Comparison of ENCODE assay signal across 28 mouse cellular contexts in the genomic region with DNA sequence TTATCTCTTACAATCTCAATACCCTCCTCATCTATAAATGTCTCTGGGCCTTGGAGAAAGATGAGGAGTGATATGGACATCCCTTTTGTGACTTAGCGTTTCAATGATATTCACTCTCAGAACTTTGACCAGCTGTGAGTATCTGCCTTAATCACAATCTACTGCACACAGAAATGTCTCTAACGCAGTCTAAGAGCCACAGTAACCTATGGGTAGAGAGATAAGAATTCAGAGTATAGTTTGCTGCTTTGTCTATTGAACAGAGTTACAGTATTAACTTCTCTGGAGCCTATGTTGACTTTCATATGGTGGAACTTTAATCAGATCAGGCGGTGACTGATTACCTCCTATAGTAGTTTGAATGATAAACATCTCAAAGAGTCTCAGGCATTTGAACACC.
"Had no signal": no experiment of that assay in that cellular context is flagged by ENCODE, and none has a peak within 500 bp of the region (broad histone marks: within the 10 kb centered on the region; RNA-seq: fewer than 3 reads in every experiment).

No protein-coding gene starts in this region.

- H3K9me3 ChIP-seq: embryonic facial prominence, embryonic 10.5 days; embryonic facial prominence, embryonic 12.5 days; embryonic facial prominence, embryonic 13.5 days; embryonic facial prominence, embryonic 15.5 days; forebrain, embryonic 10.5 days; forebrain, embryonic 12.5 days; forebrain, embryonic 13.5 days; forebrain, embryonic 15.5 days; heart, embryonic 10.5 days had no signal

- H3K27me3 ChIP-seq: embryonic facial prominence, embryonic 12.5 days; embryonic facial prominence, embryonic 13.5 days; embryonic facial prominence, embryonic 15.5 days; forebrain, embryonic 12.5 days; forebrain, embryonic 13.5 days had no signal

- H3K4me3 ChIP-seq: embryonic facial prominence, embryonic 10.5 days; embryonic facial prominence, embryonic 12.5 days; embryonic facial prominence, embryonic 13.5 days; embryonic facial prominence, embryonic 15.5 days; erythroblast, embryonic 14.5 days; forebrain, embryonic 10.5 days; forebrain, embryonic 12.5 days; forebrain, embryonic 13.5 days; forebrain, embryonic 15.5 days; gastrocnemius, adult 2 months; heart, adult 2 months; heart, embryonic 10.5 days had no signal

- ATAC-seq: forebrain, embryonic 13.5 days; forebrain, embryonic 14.5 days; forebrain, embryonic 15.5 days; forebrain, embryonic 16.5 days; forebrain, postnatal 0 days had no signal

- DNase-seq: cerebellum, adult 9-10 months; cerebellum, adult 9-11 months; cerebellum, postnatal 10 days; cerebellum, postnatal 14 days; cerebellum, postnatal 25 days; cerebellum, postnatal 36 days; embryo, embryonic 11 days; forebrain, postnatal 0 days; gastrocnemius, adult 2 months; gastrocnemius, postnatal 10 days; gastrocnemius, postnatal 14 days; gastrocnemius, postnatal 25 days; gastrocnemius, postnatal 36 days; heart, adult 11 months; heart, adult 18-20 months; heart, adult 2 months had no signal

- H3K4me1 ChIP-seq: embryonic facial prominence, embryonic 10.5 days; embryonic facial prominence, embryonic 12.5 days; embryonic facial prominence, embryonic 15.5 days; forebrain, embryonic 10.5 days; heart, embryonic 10.5 days had no signal

- H3K36me3 ChIP-seq: embryonic facial prominence, embryonic 10.5 days; embryonic facial prominence, embryonic 12.5 days; embryonic facial prominence, embryonic 13.5 days; embryonic facial prominence, embryonic 15.5 days; forebrain, embryonic 10.5 days; forebrain, embryonic 12.5 days; forebrain, embryonic 15.5 days; heart, embryonic 10.5 days had no signal
